Mouse (Mus musculus): ENCODE data around the gene Sesn2. TPM values are rescaled to one million over a fixed set of nuclear protein-coding genes. Genes with fewer than 3 reads are reported as not detected.

Gene Sesn2
- total RNA-seq, 2 experiments from 2014 or later: 10.9 to 11.7 TPM

Other genes starting within 250 kb of the Sesn2 start
- gene Gmeb1, start 248.9 kb downstream of the Sesn2 start, total RNA-seq (2015; ENCODE audit: low replicate concordance): 40.4 and 49.9 TPM in 2 replicates
- 31.5 and 39.5 TPM in 2 replicates for gene Gmeb1, start 248.9 kb downstream of the Sesn2 start, total RNA-seq (2017; ENCODE audit: low replicate concordance)
- gene Taf12, start 236.1 kb downstream of the Sesn2 start, total RNA-seq (2015; ENCODE audit: low replicate concordance): 19.3 and 30.6 TPM in 2 replicates
- 14.9 and 38.3 TPM in 2 replicates for gene Taf12, start 236.1 kb downstream of the Sesn2 start, total RNA-seq (2017; ENCODE audit: low replicate concordance)
- gene Rab42, start 207.1 kb downstream of the Sesn2 start, total RNA-seq (2015; ENCODE audit: low replicate concordance): not detected in 2 replicates
- gene Rab42, start 207.1 kb downstream of the Sesn2 start, total RNA-seq (2017; ENCODE audit: low replicate concordance): not detected in 2 replicates
- 13.0 and 18.0 TPM in 2 replicates for gene Trnau1ap, start 181.0 kb downstream of the Sesn2 start, total RNA-seq (2015; ENCODE audit: low replicate concordance)
- gene Trnau1ap, start 181.0 kb downstream of the Sesn2 start, total RNA-seq (2017; ENCODE audit: low replicate concordance): 8.9 and 14.1 TPM in 2 replicates
- gene Rcc1, start 156.9 kb downstream of the Sesn2 start, total RNA-seq (2015; ENCODE audit: low replicate concordance): 27.0 and 42.3 TPM in 2 replicates
- 36.5 and 47.0 TPM in 2 replicates for gene Rcc1, start 156.9 kb downstream of the Sesn2 start, total RNA-seq (2017; ENCODE audit: low replicate concordance)
- gene Phactr4, start 88.0 kb downstream of the Sesn2 start, total RNA-seq (2015; ENCODE audit: low replicate concordance): 71.7 and 90.5 TPM in 2 replicates
- gene Phactr4, start 88.0 kb downstream of the Sesn2 start, total RNA-seq (2017; ENCODE audit: low replicate concordance): 61.1 and 75.6 TPM in 2 replicates
- 10.5 and 12.2 TPM in 2 replicates for gene Med18, start 46.6 kb downstream of the Sesn2 start, total RNA-seq (2015; ENCODE audit: low replicate concordance)
- 5.7 and 16.2 TPM in 2 replicates for gene Med18, start 46.6 kb downstream of the Sesn2 start, total RNA-seq (2017; ENCODE audit: low replicate concordance)
- gene Atpif1, start 23.2 kb upstream of the Sesn2 start, total RNA-seq (2015; ENCODE audit: low replicate concordance): 1,556 and 1,764 TPM in 2 replicates
- 3,478 and 4,268 TPM in 2 replicates for gene Atpif1, start 23.2 kb upstream of the Sesn2 start, total RNA-seq (2017; ENCODE audit: low replicate concordance)
- gene Dnajc8, start 25.0 kb upstream of the Sesn2 start, total RNA-seq (2015; ENCODE audit: low replicate concordance): 107 and 129 TPM in 2 replicates
- gene Dnajc8, start 25.0 kb upstream of the Sesn2 start, total RNA-seq (2017; ENCODE audit: low replicate concordance): 248 and 264 TPM in 2 replicates
- gene Ptafr, start 53.6 kb upstream of the Sesn2 start, total RNA-seq (2015; ENCODE audit: low replicate concordance): 2.9 and 3.8 TPM in 2 replicates
- 4.4 and 5.4 TPM in 2 replicates for gene Ptafr, start 53.6 kb upstream of the Sesn2 start, total RNA-seq (2017; ENCODE audit: low replicate concordance)
- 34.2 and 43.6 TPM in 2 replicates for gene Eya3, start 128.5 kb upstream of the Sesn2 start, total RNA-seq (2015; ENCODE audit: low replicate concordance)
- gene Eya3, start 128.5 kb upstream of the Sesn2 start, total RNA-seq (2017; ENCODE audit: low replicate concordance): 15.0 and 28.9 TPM in 2 replicates
- 0.42 TPM in 1 of 2 replicates, not detected in the other for gene Xkr8, start 222.0 kb upstream of the Sesn2 start, total RNA-seq (2015; ENCODE audit: low replicate concordance)
- gene Xkr8, start 222.0 kb upstream of the Sesn2 start, total RNA-seq (2017; ENCODE audit: low replicate concordance): 0.08 and 0.64 TPM in 2 replicates
- 2.5 TPM in 1 of 2 replicates, not detected in the other for gene Smpdl3b, start 246.8 kb upstream of the Sesn2 start, total RNA-seq (2015; ENCODE audit: low replicate concordance)
- not detected in 2 replicates for gene Smpdl3b, start 246.8 kb upstream of the Sesn2 start, total RNA-seq (2017; ENCODE audit: low replicate concordance)